Mouse (Mus musculus): Measurements from ENCODE around the gene Mfsd6l.

DNA sequence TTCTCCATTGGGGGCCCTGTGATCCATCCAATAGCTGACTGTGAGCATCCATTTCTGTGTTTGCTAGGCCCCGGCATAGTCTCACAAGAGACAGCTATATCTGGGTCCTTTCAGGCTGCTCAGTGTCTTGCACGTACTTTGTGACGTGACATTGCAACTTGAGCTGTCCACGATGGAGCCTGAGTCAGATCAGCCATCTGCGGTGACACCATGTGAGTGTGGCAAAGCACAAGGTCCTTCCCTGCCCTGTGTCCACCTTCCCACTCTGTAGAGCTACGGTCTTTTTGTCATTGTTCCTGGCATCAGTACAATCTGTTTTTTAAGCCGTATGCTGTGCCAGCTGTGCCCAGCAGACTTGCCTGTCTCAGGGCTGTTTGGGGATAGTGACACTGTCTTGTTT, 48.7 kb upstream of the Mfsd6l start:
- no peak for TF ChIP-seq CTCF (IDR thresholded peaks at IDR 0.05; ENCODE audit: extremely low read depth, insufficient read depth, insufficient read length, insufficient replicate concordance)
- TF ChIP-seq POLR2A (IDR thresholded peaks at IDR 0.05; ENCODE audit: low read depth, low read length), result no peak
